Mouse (Mus musculus) ES-Bruce4 (cell line): ENCODE data around the gene Zmym4. TPM values are rescaled to one million over a fixed set of nuclear protein-coding genes. Genes with fewer than 3 reads are reported as not detected.

ENCODE experiments used
- H3K27ac ChIP-seq: 2 replicates; pipeline ENCODE4 v1.5.1; 2012; ENCODE audit warnings: low read length, inconsistent platforms; ENCODE audit not compliant: insufficient read depth
- H3K27me3 ChIP-seq: 2 replicates; pipeline ENCODE4 v1.6.1; 2012; ENCODE audit warnings: mild to moderate bottlenecking, low read length, inconsistent platforms; ENCODE audit not compliant: control insufficient read depth, poor library complexity, insufficient read depth, severe bottlenecking
- H3K36me3 ChIP-seq: 2 replicates; pipeline ENCODE4 v1.6.1; 2012; ENCODE audit warnings: inconsistent platforms, mild to moderate bottlenecking, low read length, moderate library complexity; ENCODE audit not compliant: control insufficient read depth, poor library complexity, insufficient read depth, severe bottlenecking
- H3K4me1 ChIP-seq: one replicate; pipeline ENCODE4 v1.8.1; 2011; ENCODE audit warnings: low read length; ENCODE audit not compliant: control insufficient read depth, insufficient read depth
- H3K4me3 ChIP-seq: 2 replicates; pipeline ENCODE4 v1.5.1; 2011; ENCODE audit warnings: low read depth, mild to moderate bottlenecking, low read length
- H3K9ac ChIP-seq: 2 replicates; pipeline ENCODE4 v1.6.1; 2012; ENCODE audit warnings: low read depth, mild to moderate bottlenecking, inconsistent platforms; ENCODE audit not compliant: poor library complexity, severe bottlenecking
- H3K9me3 ChIP-seq: replicated peaks from 2 replicates; pipeline ENCODE4 v1.6.1; 2012; ENCODE audit warnings: mild to moderate bottlenecking, low read length, inconsistent platforms; ENCODE audit not compliant: control insufficient read depth, poor library complexity, insufficient read depth, severe bottlenecking
- CTCF ChIP-seq: IDR thresholded peaks from one replicate; pipeline ENCODE4 v1.8.1; 2011; ENCODE audit warnings: low read depth, low read length
- EP300 ChIP-seq: IDR thresholded peaks from 2 replicates; pipeline ENCODE4 v1.6.1; 2011; ENCODE audit warnings: low read depth, low read length; ENCODE audit not compliant: insufficient read depth
- POLR2A ChIP-seq: IDR thresholded peaks from one replicate; pipeline ENCODE4 v1.8.1; 2011; ENCODE audit warnings: low read length; ENCODE audit not compliant: insufficient read depth
- polyA plus RNA-seq: library from polyadenylated mRNA; stranded (reverse); fragments of >200 nt; gene quantifications from 2 replicates; pipeline ENCODE4 v1.2.4, GENCODE M21; 2011; ENCODE audit warnings: low read depth; ENCODE audit not compliant: missing spikeins, insufficient read depth, insufficient read length

Gene Zmym4
- polyA plus RNA-seq, 1 experiment = 66.0 TPM

DNA sequence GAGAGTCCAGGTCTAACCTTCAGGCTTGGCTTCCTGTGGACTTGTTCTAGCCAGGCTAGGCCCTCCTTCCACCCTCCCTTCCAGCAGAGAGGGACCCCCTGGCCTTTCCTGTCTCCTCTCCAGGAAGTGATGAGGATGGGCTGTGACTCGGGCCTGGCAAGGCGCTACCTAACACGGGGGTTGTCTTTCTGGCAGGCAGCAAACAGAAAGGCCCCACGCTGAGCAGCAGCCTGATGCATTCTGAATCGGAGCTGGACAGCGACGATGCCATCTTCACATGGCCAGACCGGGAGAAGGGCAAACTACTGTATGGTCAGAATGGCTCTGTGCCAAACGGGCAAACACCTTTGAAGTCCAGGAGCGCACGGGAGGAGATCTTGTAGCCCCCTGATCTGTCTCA, 115.0 kb downstream of the Zmym4 start:
- Histone ChIP-seq H3K9ac (no peak overlapping the region), H3K36me3 (no peaks in the 10 kb centered on the region), H3K27ac (no peak overlapping the region), H3K9me3 (no peaks in the 10 kb centered on the region), H3K4me3 (no peak overlapping the region), H3K27me3 (no peaks in the 10 kb centered on the region), H3K4me1 (no peaks in the 10 kb centered on the region)
- TF ChIP-seq EP300 = no peak
- TF ChIP-seq CTCF = no peak
- no peak for TF ChIP-seq POLR2A

DNA sequence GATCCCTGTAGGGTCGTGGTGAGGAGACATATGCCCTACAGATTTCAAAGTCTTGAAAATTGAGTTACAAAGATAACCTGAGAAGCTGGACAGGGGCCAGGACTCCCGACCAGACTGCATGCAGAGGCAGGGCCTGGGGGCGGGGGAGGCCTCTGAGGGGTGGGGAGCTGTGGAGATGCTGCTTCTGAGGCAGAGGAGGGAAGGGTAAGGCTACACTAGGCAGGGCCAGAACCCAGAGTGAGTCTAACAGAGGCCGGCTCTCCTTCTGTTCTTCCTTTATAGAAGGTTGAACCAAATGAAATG, 117.2 kb downstream of the Zmym4 start:
- TF ChIP-seq POLR2A (no peak), CTCF (no peak), EP300 (no peak)
- no peak overlapping the region for H3K9ac ChIP-seq
- H3K4me1 ChIP-seq = no peaks in the 10 kb centered on the region
- no peak overlapping the region for H3K4me3 ChIP-seq
- H3K27ac ChIP-seq = no peak overlapping the region
- H3K36me3 ChIP-seq = no peaks in the 10 kb centered on the region
- H3K27me3 ChIP-seq = no peaks in the 10 kb centered on the region
- no peaks in the 10 kb centered on the region for H3K9me3 ChIP-seq

DNA sequence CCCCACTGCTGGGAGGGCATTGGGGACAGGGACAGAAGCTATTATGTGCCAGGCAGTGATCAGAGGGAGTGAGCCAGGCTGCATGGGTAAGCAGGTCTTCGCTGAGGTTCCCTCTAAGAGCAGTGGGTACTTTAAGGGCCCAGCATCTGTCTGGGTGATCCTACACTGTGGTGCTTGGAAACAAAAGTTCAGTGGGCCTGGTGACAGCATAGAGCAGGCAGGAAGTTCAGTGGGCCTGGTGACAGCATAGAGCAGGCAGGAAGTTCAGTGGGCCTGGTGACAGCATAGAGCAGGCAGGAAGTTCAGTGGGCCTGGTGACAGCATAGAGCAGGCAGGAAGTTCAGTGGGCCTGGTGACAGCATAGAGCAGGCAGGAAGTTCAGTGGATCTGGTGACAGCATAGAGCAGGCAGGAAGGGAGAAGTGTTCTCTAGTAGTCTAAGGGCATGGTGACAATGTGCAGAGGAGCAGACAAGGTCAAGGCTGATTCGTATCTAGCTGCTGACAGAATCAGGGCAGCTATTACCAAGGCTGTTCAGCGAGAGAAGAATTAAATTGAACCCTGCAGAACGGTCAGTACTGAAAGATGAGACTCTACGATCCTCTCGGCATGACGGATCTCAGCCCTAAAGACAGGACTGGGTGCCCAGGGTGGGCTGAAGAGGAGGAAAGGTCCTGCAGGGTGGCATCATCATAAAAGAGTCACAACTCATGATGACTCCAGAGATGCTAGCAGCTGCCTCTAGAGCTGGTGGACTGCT, 117.7 kb downstream of the Zmym4 start:
- Histone ChIP-seq H3K36me3 (no peaks in the 10 kb centered on the region), H3K4me3 (no peak overlapping the region), H3K4me1 (no peaks in the 10 kb centered on the region), H3K9me3 (no peaks in the 10 kb centered on the region), H3K27ac (no peak overlapping the region), H3K27me3 (no peaks in the 10 kb centered on the region), H3K9ac (no peak overlapping the region)
- TF ChIP-seq EP300 = no peak
- no peak for TF ChIP-seq CTCF
- TF ChIP-seq POLR2A = no peak

DNA sequence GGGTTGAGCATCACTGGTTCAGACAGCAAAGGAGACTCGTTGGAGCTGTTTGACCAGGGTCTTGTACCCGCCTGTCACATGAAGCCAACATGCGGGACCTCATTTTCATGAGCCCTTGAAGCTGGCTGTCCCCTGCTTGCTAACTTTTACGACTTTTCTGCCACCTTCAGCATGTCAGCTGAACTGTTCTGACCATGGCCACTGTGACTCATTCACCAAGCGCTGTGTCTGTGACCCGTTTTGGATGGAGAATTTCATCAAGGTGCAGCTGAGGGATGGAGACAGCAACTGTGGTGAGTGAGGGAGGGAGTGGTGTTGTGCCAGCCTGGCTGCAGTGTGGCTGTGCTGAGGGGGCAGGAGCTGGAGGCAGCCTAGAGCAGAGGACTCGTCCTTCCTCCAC, 121.0 kb downstream of the Zmym4 start:
- H3K4me3 ChIP-seq = no peak overlapping the region
- H3K9ac ChIP-seq = no peak overlapping the region
- TF ChIP-seq POLR2A (no peak), CTCF (no peak), EP300 (no peak)
- no peaks in the 10 kb centered on the region for H3K4me1 ChIP-seq
- H3K36me3 ChIP-seq = no peaks in the 10 kb centered on the region
- H3K27ac ChIP-seq = no peak overlapping the region
- no peaks in the 10 kb centered on the region for H3K27me3 ChIP-seq
- no peaks in the 10 kb centered on the region for H3K9me3 ChIP-seq

DNA sequence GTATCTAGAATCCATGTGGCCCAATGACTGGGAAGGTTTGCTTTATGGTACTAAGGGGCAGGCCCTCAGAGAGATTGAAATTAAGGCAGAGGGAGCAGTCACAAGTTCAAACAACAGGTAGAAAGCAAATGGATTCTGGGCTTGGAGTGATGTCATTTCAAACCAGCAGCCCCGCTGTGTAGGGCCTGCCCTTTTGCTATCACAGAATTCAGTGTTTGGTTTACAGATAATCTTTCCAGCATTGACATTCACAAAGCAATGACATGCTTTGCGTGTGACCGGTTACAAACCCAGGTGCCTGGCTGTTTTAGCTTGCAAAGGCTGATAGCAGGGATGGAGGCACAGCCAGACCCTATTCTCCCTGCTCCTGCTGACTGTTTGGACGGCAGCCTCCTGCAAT, 122.3 kb downstream of the Zmym4 start:
- H3K4me1 ChIP-seq = no peaks in the 10 kb centered on the region
- no peak overlapping the region for H3K4me3 ChIP-seq
- H3K27me3 ChIP-seq = no peaks in the 10 kb centered on the region
- no peaks in the 10 kb centered on the region for H3K9me3 ChIP-seq
- H3K36me3 ChIP-seq = no peaks in the 10 kb centered on the region
- no peak overlapping the region for H3K9ac ChIP-seq
- no peak overlapping the region for H3K27ac ChIP-seq
- TF ChIP-seq EP300 = no peak
- TF ChIP-seq CTCF = no peak
- TF ChIP-seq POLR2A = no peak

DNA sequence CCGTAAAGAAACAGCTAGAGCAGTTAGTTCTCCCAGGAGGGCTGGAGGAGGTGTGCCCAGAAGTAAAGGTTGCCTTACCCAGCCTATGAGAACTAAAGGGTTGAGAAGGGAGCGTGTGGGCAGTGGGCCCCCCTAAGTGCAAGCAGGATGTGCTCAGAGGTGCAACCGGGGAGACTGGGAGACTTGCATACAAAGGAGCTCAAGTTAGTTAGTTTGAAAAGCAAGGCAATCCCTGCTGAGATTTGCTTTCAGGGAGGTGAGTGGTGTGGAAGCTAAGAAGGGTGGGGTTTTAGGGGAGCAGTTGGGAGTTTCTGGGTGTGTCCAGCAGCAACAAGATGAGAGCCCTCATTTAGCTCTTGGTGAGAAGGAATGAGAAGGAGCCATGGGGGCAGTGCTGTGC, 125.0 kb downstream of the Zmym4 start:
- H3K9me3 ChIP-seq = no peaks in the 10 kb centered on the region
- H3K27me3 ChIP-seq = no peaks in the 10 kb centered on the region
- no peaks in the 10 kb centered on the region for H3K36me3 ChIP-seq
- no peak for TF ChIP-seq CTCF
- no peak for TF ChIP-seq EP300
- TF ChIP-seq POLR2A = no peak
- H3K4me3 ChIP-seq = no peak overlapping the region
- H3K4me1 ChIP-seq = no peaks in the 10 kb centered on the region
- no peak overlapping the region for H3K9ac ChIP-seq
- H3K27ac ChIP-seq = no peak overlapping the region
